Mouse (Mus musculus) cerebellum, adult 2 months (tissue): ENCODE data around the gene Dnah9. TPM values are rescaled to one million over a fixed set of nuclear protein-coding genes. Genes with fewer than 3 reads are reported as not detected.

ENCODE experiments used
- DNase-seq, 2 experiments: peaks; one replicate each; pipeline ENCODE4 v3.0.0; 2021
- H3K27ac ChIP-seq: fragments of 200-500 bp; 2 replicates; pipeline ENCODE4 v1.5.1; 2012; ENCODE audit warnings: low read length, control low read depth, inconsistent platforms; ENCODE audit not compliant: insufficient read depth
- H3K27me3 ChIP-seq: fragments of 200-500 bp; 2 replicates; pipeline ENCODE4 v1.6.1; 2012; ENCODE audit warnings: inconsistent platforms, mild to moderate bottlenecking, low read length, moderate library complexity; ENCODE audit not compliant: control insufficient read depth, insufficient read depth
- H3K4me1 ChIP-seq: fragments of 200-500 bp; 2 replicates; pipeline ENCODE4 v1.6.1; 2011; ENCODE audit warnings: low read length; ENCODE audit not compliant: control insufficient read depth, insufficient read depth
- H3K4me3 ChIP-seq: fragments of 200-500 bp; replicated peaks from 2 replicates; pipeline ENCODE3; 2011; ENCODE audit warnings: mild to moderate bottlenecking, low read depth, low read length, control low read depth; ENCODE audit not compliant: insufficient read depth
- CTCF ChIP-seq: fragments of 200-500 bp; IDR thresholded peaks from 2 replicates; pipeline ENCODE4 v1.5.1; 2011; ENCODE audit warnings: low read depth, mild to moderate bottlenecking, control low read depth, low read length, moderate library complexity, borderline replicate concordance; ENCODE audit not compliant: insufficient read depth
- POLR2A ChIP-seq: fragments of 200-500 bp; IDR thresholded peaks from 2 replicates; pipeline ENCODE4 v1.6.1; 2011; ENCODE audit warnings: low read length, control low read depth, borderline replicate concordance; ENCODE audit not compliant: insufficient read depth
- WGBS: fragments of 180-500 bp; shearing (Covaris S2); methylation state at CpG from one replicate; pipeline ENCODE4 v1.1.7; 2018; 5-methylcytosine and 5-hydroxymethylcytosine counted together
- polyA plus RNA-seq: library from polyadenylated mRNA; depleted of rRNA; stranded (reverse); fragments of >200 nt; gene quantifications from 2 replicates; pipeline ENCODE4 v1.2.3, GENCODE M21; 2012

Gene Dnah9
- polyA plus RNA-seq, 1 experiment = 1.0 TPM

- TF ChIP-seq POLR2A (no peak), CTCF (no peak)
- Histone ChIP-seq H3K4me1 (peaks cover 3% of the 10 kb centered on the region), H3K27me3 (no peaks in the 10 kb centered on the region), H3K27ac (peak overlapping the region; percentile 83; the same call in 1 of the 2 replicates), H3K4me3 (peak overlapping the region; percentile 84)
- no peak for DNase-seq
- 44% methylated on average over 7 of the region's 7 CpGs for WGBS
Measured at GRCm38 (mm10) chr11:65807601-65808000, 360.8 kb downstream of the Dnah9 start.

GRCm38 (mm10) chr11:65806909-65807504 lies 361.3 kb downstream of the Dnah9 start, which contains the start of gene Zkscan6:
Gene Zkscan6 (plus strand): TSS chr11:65807175.
- H3K4me3 ChIP-seq = peak within 1 kb of the TSS; percentile 84
- TF ChIP-seq POLR2A (peak; percentile 74; the same call in 1 of the 2 replicates), CTCF (no peak)
- no peaks in the 10 kb centered on the region for H3K27me3 ChIP-seq
- H3K4me1 ChIP-seq = peaks cover 3% of the 10 kb centered on the region
- peak within 1 kb of the TSS; percentile 83 for H3K27ac ChIP-seq
- WGBS = under 1% methylated on average over 58 of the region's 58 CpGs
- peak; percentile 86 to 92 for DNase-seq

- Histone ChIP-seq H3K4me1 (peaks cover 2% of the 10 kb centered on the region), H3K27ac (no peak overlapping the region), H3K4me3 (peak overlapping the region; percentile 82), H3K27me3 (no peaks in the 10 kb centered on the region)
- peak in 1 of 2 experiments; percentile 30 for DNase-seq
- TF ChIP-seq POLR2A = no peak
- TF ChIP-seq CTCF = no peak
- WGBS = 2% methylated on average over 20 of the region's 20 CpGs
Measured at GRCm38 (mm10) chr11:65806321-65806904, 361.9 kb downstream of the Dnah9 start.

- Histone ChIP-seq H3K4me3 (no peak overlapping the region), H3K4me1 (peaks cover 6% of the 10 kb centered on the region), H3K27ac (peak overlapping the region; percentile 19), H3K27me3 (no peaks in the 10 kb centered on the region)
- TF ChIP-seq POLR2A (no peak), CTCF (no peak)
- WGBS = 7% methylated on average over 3 of the region's 3 CpGs
- peak; percentile 91 to 93 for DNase-seq
Measured at GRCm38 (mm10) chr11:65801899-65802298, 366.5 kb downstream of the Dnah9 start.

GRCm38 (mm10) chr11:65795896-65796295 lies 372.5 kb downstream of the Dnah9 start:
- H3K27me3 ChIP-seq = no peaks in the 10 kb centered on the region
- H3K4me3 ChIP-seq = no peak overlapping the region
- no peak for DNase-seq
- no peak for TF ChIP-seq CTCF
- no peak for TF ChIP-seq POLR2A
- WGBS = 97% methylated on average over 1 of the region's 1 CpGs
- H3K4me1 ChIP-seq = no peaks in the 10 kb centered on the region
- H3K27ac ChIP-seq = no peak overlapping the region

DNA sequence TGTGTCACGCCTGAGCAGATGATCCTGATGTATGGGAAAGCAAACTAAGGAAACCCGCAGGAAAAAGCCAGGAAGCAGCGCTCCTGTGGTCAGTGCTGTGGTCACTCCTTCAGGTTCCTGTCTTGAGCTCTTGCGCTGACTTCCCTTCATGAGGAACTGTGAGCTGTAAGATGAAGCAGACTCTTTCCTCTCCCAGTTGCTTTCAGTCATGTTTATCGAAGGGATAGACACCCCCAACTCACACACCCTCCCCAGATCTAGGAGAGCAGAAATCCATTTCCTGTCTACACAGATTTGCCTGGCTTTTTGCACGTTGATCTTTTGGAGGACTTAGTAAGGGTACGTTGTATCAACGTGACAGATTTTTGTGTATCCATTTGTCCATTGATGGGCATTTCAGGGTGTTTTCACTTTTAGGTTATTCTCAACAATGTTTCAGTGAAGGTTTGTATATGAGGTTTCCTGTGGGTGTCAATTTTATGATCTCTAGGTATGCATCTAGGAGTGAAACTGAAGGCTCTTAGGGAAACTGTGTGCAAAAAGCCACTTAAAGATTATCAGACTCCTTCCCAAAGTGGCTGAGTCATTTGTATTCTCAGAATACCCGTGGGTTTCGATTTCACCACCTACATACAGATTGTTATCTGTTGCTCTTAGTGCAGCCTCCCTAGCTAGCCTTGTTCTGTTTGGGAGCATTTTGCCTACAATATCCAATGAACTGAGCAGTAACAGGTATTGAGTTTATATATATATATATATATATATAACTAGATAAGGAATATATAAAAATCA lies 373.7 kb downstream of the Dnah9 start:
- H3K4me3 ChIP-seq = no peak overlapping the region
- no peaks in the 10 kb centered on the region for H3K4me1 ChIP-seq
- H3K27me3 ChIP-seq = no peaks in the 10 kb centered on the region
- H3K27ac ChIP-seq = no peak overlapping the region
- DNase-seq = no peak
- WGBS = 83% methylated on average over 10 of the region's 10 CpGs
- no peak for TF ChIP-seq CTCF
- no peak for TF ChIP-seq POLR2A

DNA sequence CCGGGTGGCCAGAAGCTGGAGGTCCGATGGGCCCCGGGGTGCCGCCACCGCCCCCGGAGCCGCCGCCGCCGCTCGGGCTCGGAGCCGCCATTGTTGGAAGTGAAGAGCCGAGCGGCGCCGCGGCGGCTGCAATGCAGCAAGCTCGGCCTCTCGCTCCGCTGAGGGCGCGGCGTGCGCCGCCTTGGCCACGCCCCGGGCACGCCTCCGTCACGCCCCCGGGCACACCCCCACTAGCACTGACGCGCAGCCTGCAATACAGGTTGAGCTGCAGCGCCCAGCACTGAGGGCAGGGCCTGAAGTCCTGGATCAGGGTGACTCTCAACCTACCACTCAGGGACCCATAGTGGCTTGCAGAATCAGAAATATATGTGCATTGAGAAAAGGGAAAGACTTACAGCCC lies 380.2 kb downstream of the Dnah9 start, which contains the start of gene Map2k4:
Gene Map2k4, minus strand, starts transcription at position 144 of the 400 bp plus-strand sequence.
- peak; percentile 94 for DNase-seq
- TF ChIP-seq CTCF (no peak), POLR2A (peak; percentile 78; the same call in 1 of the 2 replicates)
- Histone ChIP-seq H3K4me3 (peak within 1 kb of the TSS; percentile 92), H3K27me3 (no peaks in the 10 kb centered on the region), H3K27ac (peak within 1 kb of the TSS; percentile 49), H3K4me1 (no peaks in the 10 kb centered on the region; the same call in none of the 2 replicates)
- WGBS = under 1% methylated on average over 36 of the region's 36 CpGs
